Mouse (Mus musculus) MEL (cell line): ENCODE measurements around the gene Sh3glb1. TPM values are rescaled to one million over a fixed set of nuclear protein-coding genes. Genes with fewer than 3 reads are reported as not detected.

Experiments
- DNase-seq: peaks from one replicate; pipeline ENCODE4 v3.0.0; 2011; ENCODE audit warnings: low read depth, low spot score
- H3K27ac ChIP-seq: 2 replicates; pipeline ENCODE4 v1.5.1; 2012; ENCODE audit warnings: low read depth, mild to moderate bottlenecking, control low read depth, low read length, moderate library complexity; ENCODE audit not compliant: control insufficient read depth
- H3K27me3 ChIP-seq, 2 experiments: fragments of 150-350 bp in 1 of 2; sonication (generic) in 1 of 2; 2 replicates each; pipeline ENCODE4 v1.6.1; 2012; ENCODE audit warnings: low read length in 2 of 2, mild to moderate bottlenecking in 2 of 2, improper control_type of control experiment in 1 of 2, moderate library complexity in 1 of 2; ENCODE audit not compliant: insufficient read depth in 2 of 2, control insufficient read depth in 1 of 2
- H3K36me3 ChIP-seq, 2 experiments: 2 replicates each; pipeline ENCODE4 v1.6.1; 2012 to 2014; ENCODE audit warnings: low read length in 2 of 2, improper control_type of control experiment in 1 of 2, inconsistent platforms in 1 of 2, mild to moderate bottlenecking in 1 of 2; ENCODE audit not compliant: insufficient read depth in 2 of 2, control insufficient read depth in 1 of 2
- H3K4me1 ChIP-seq, 2 experiments: fragments of 150-350 bp in 1 of 2; sonication (generic) in 1 of 2; 2 replicates each; pipeline ENCODE4 v1.6.1; 2012; ENCODE audit warnings: low read length in 2 of 2, improper control_type of control experiment in 1 of 2, mild to moderate bottlenecking in 1 of 2; ENCODE audit not compliant: insufficient read depth in 2 of 2, control insufficient read depth in 1 of 2
- H3K4me3 ChIP-seq, 2 experiments: fragments of 150-350 bp in 1 of 2; sonication (generic) in 1 of 2; 2 replicates each; pipeline ENCODE4 v1.5.1; 2012; ENCODE audit warnings: low read depth in 2 of 2, low read length in 2 of 2, mild to moderate bottlenecking in 2 of 2, moderate library complexity in 2 of 2, control low read depth in 1 of 2, improper control_type of control experiment in 1 of 2; ENCODE audit not compliant: control insufficient read depth in 1 of 2, insufficient read depth in 1 of 2
- H3K79me2 ChIP-seq: 2 replicates; pipeline ENCODE4 v1.6.1; 2012; ENCODE audit warnings: mild to moderate bottlenecking, low read length, moderate library complexity; ENCODE audit not compliant: control insufficient read depth, poor library complexity, insufficient read depth
- H3K9ac ChIP-seq: 2 replicates; pipeline ENCODE4 v1.6.1; 2012; ENCODE audit warnings: low read depth, mild to moderate bottlenecking, control low read depth, low read length, moderate library complexity; ENCODE audit not compliant: control insufficient read depth, poor library complexity, severe bottlenecking
- H3K9me3 ChIP-seq: fragments of 150-350 bp; sonication (generic); replicated peaks from 2 replicates; pipeline ENCODE4 v1.6.1; 2012; ENCODE audit warnings: mild to moderate bottlenecking, low read length, improper control_type of control experiment, moderate library complexity; ENCODE audit not compliant: insufficient read depth
- E2F4 ChIP-seq: IDR thresholded peaks from 2 replicates; pipeline ENCODE4 v1.6.1; 2011; ENCODE audit warnings: low read depth, low read length, improper control_type of control experiment, borderline replicate concordance
- GATA1 ChIP-seq: IDR thresholded peaks from 2 replicates; pipeline ENCODE4 v1.6.1; 2011; ENCODE audit warnings: low read depth, low read length, improper control_type of control experiment
- JUND ChIP-seq: IDR thresholded peaks from 2 replicates; pipeline ENCODE4 v1.6.1; 2011; ENCODE audit warnings: low read depth, mild to moderate bottlenecking, improper control_type of control experiment, low read length
- KAT2A ChIP-seq: conservative IDR thresholded peaks from 2 replicates; pipeline ENCODE4 v1.6.1; 2012; ENCODE audit warnings: low read depth, low read length, improper control_type of control experiment, inconsistent platforms
- MAX ChIP-seq: IDR thresholded peaks from 2 replicates; pipeline ENCODE4 v1.6.1; 2011; ENCODE audit warnings: low read length, improper control_type of control experiment
- MAZ ChIP-seq: IDR thresholded peaks from 2 replicates; pipeline ENCODE4 v1.6.1; 2012; ENCODE audit warnings: low read depth, mild to moderate bottlenecking, inconsistent platforms, low read length, improper control_type of control experiment
- MEF2A ChIP-seq: IDR thresholded peaks from 2 replicates; pipeline ENCODE4 v1.6.1; 2014; ENCODE audit warnings: low read depth, mild to moderate bottlenecking, inconsistent platforms, low read length, improper control_type of control experiment; ENCODE audit not compliant: poor library complexity, insufficient replicate concordance, severe bottlenecking; ENCODE audit errors: extremely low read depth
- MYC ChIP-seq: IDR thresholded peaks from 2 replicates; pipeline ENCODE4 v1.6.1; 2011; ENCODE audit warnings: low read depth, mild to moderate bottlenecking, low read length, improper control_type of control experiment, moderate library complexity
- NELFE ChIP-seq: IDR thresholded peaks from 2 replicates; pipeline ENCODE4 v1.6.1; 2011; ENCODE audit warnings: low read depth, low read length, improper control_type of control experiment
- POLR2A ChIP-seq, 2 experiments: IDR thresholded peaks; 2 replicates each; pipeline ENCODE4 v1.6.1; 2011 to 2012; ENCODE audit warnings: low read length in 2 of 2, mild to moderate bottlenecking in 2 of 2, control low read depth in 1 of 2, improper control_type of control experiment in 1 of 2, low read depth in 1 of 2, moderate library complexity in 1 of 2; ENCODE audit not compliant: control insufficient read depth in 1 of 2, insufficient read depth in 1 of 2, poor library complexity in 1 of 2
- POLR2AphosphoS2 ChIP-seq: IDR thresholded peaks from 2 replicates; pipeline ENCODE4 v1.6.1; 2011; ENCODE audit warnings: low read length, improper control_type of control experiment
- RAD21 ChIP-seq: IDR thresholded peaks from 2 replicates; pipeline ENCODE4 v1.6.1; 2011; ENCODE audit warnings: mild to moderate bottlenecking, low read depth, low read length, improper control_type of control experiment
- RCOR1 ChIP-seq: IDR thresholded peaks from 2 replicates; pipeline ENCODE4 v1.6.1; 2012; ENCODE audit warnings: low read depth, mild to moderate bottlenecking, inconsistent platforms, low read length, improper control_type of control experiment
- SIN3A ChIP-seq: IDR thresholded peaks from 2 replicates; pipeline ENCODE4 v1.6.1; 2012; ENCODE audit warnings: low read length, improper control_type of control experiment, inconsistent platforms
- SMC3 ChIP-seq: IDR thresholded peaks from 2 replicates; pipeline ENCODE4 v1.6.1; 2011; ENCODE audit warnings: low read depth, low read length, improper control_type of control experiment
- TAL1 ChIP-seq: IDR thresholded peaks from 2 replicates; pipeline ENCODE4 v1.6.1; 2012; ENCODE audit warnings: mild to moderate bottlenecking, inconsistent platforms, low read length, moderate library complexity, mixed read lengths
- TCF12 ChIP-seq: IDR thresholded peaks from 2 replicates; pipeline ENCODE4 v1.6.1; 2014; ENCODE audit warnings: low read depth, mild to moderate bottlenecking, inconsistent platforms, low read length, improper control_type of control experiment, moderate library complexity
- USF1 ChIP-seq: IDR thresholded peaks from 2 replicates; pipeline ENCODE4 v1.6.1; 2014; ENCODE audit warnings: low read depth, mild to moderate bottlenecking, inconsistent platforms, low read length, improper control_type of control experiment, moderate library complexity
- USF2 ChIP-seq, 2 experiments: IDR thresholded peaks; 2 replicates each; pipeline ENCODE4 v1.6.1; 2011 to 2012; ENCODE audit warnings: improper control_type of control experiment in 2 of 2, low read length in 2 of 2, borderline replicate concordance in 1 of 2, inconsistent platforms in 1 of 2, low read depth in 1 of 2, mild to moderate bottlenecking in 1 of 2; ENCODE audit not compliant: insufficient read depth in 1 of 2
- ZC3H11A ChIP-seq: IDR thresholded peaks from 2 replicates; pipeline ENCODE4 v1.6.1; 2012; ENCODE audit warnings: low read depth, mild to moderate bottlenecking, inconsistent platforms, low read length, improper control_type of control experiment
- ZKSCAN1 ChIP-seq: IDR thresholded peaks from 2 replicates; pipeline ENCODE4 v1.6.1; 2012; ENCODE audit warnings: low read depth, mild to moderate bottlenecking, inconsistent platforms, low read length, improper control_type of control experiment, moderate library complexity
- ZMIZ1 ChIP-seq: IDR thresholded peaks from 2 replicates; pipeline ENCODE4 v1.6.1; 2012; ENCODE audit warnings: low read depth, mild to moderate bottlenecking, inconsistent platforms, low read length, improper control_type of control experiment, moderate library complexity
- ZNF384 ChIP-seq: IDR thresholded peaks from 2 replicates; pipeline ENCODE4 v1.6.1; 2012; ENCODE audit warnings: low read depth, mild to moderate bottlenecking, inconsistent platforms, low read length, improper control_type of control experiment
- polyA plus RNA-seq, 2 experiments: library from polyadenylated mRNA; stranded (reverse) in 1 of 2; unstranded in 1 of 2; fragments of >175 nt in 1 of 2; fragments of >200 nt in 1 of 2; gene quantifications; 2 replicates each; pipeline versions ENCODE4 v1.2.1 to v1.2.4; 2012; ENCODE audit warnings: low replicate concordance in 2 of 2, low read depth in 1 of 2; ENCODE audit not compliant: insufficient read length in 2 of 2, insufficient read depth in 1 of 2, missing spikeins in 1 of 2
- total RNA-seq: library from RNA; depleted of rRNA; stranded (reverse); fragments of 300-350 nt; gene quantifications from 2 replicates; pipeline ENCODE4 v1.2.3, GENCODE M21; 2012

Sh3glb1 gene
- total and polyA plus RNA-seq, 3 experiments, result 33.9 to 89.2 (median 61.9) TPM

DNA sequence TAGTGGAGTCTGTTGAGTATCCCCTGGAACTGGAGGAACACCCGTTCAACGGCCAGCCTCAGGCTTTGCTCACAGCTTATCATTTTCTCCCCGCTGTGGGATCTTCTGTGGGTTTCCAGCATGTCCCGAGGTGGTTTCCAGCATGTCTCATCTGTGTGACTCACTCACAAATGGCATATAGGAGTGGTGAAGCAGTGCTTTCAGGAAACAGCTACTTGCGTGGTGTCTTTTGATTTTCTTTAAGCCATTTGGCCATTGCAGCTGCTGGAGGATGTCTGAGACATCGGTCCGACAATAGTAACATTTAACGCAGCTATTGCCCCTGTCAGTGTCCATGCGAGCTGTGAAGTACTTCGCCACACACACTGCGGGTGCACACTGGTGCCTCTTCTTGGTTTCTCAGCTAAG is 50.7 kb downstream of the Sh3glb1 start (continued):
- TF ChIP-seq POLR2A (IDR thresholded peaks at IDR 0.05; ENCODE audit: control insufficient read depth in 1 of 2, insufficient read depth in 1 of 2, low read depth in 1 of 2, low read length in 2 of 2, poor library complexity in 1 of 2) (no peak), MAZ (no peak)

DNA sequence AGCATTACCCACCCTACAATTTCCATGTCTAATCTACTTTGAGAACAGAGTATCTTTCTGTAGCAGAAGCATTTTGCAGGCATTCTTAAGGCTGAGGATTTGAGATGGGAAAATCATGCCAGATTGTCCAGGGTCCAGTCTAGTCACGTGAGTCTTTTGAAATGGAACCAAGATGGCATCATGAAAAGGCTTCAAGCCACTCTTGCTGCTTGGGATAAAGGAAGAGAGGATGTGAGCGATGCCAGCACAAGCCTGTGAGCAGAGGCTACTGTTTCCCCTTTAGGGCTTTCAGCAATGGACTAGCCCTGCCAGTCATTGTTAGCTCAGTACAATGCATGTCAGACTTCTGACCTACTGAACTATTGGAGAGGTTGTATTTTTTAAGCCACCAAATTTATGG is 51.2 kb downstream of the Sh3glb1 start:
- no peaks in the 10 kb centered on the region for H3K79me2 ChIP-seq
- TF ChIP-seq ZC3H11A (no peak), TCF12 (no peak), E2F4 (no peak)
- H3K4me3 ChIP-seq, result no peak overlapping the region
- peaks cover 11 to 20% of the 10 kb centered on the region in 2 experiments for H3K4me1 ChIP-seq
- no peak overlapping the region; the same call in 1 of the 2 replicates for H3K9ac ChIP-seq
- H3K36me3 ChIP-seq, result peaks cover 0 to 24% of the 10 kb centered on the region in 2 experiments; a peak in 2 of 4 replicates
- H3K9me3 ChIP-seq, result no peaks in the 10 kb centered on the region
- H3K27ac ChIP-seq, result peak overlapping the region; percentile 59
- H3K27me3 ChIP-seq, result no peaks in the 10 kb centered on the region
- no peak for DNase-seq

DNA sequence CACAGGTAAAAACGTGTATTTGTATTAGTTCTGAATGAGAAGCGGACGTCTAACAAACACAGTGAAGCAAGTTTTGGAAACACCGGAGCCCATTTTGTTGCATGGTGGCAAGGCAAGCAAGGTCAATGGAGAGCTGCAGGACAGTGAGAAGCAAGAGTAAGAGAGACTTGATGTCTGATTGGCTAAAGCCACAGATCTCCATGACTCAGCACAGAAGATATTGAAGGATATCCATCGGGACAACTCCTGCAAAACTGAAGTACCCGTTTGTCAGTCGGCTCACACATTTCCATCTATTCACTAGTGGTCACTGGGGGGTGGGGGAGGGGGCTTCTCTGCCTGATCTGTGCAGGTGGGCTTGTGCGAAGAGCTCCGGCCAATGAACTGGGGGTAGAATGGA is 52.1 kb downstream of the Sh3glb1 start:
- H3K79me2 ChIP-seq, result no peaks in the 10 kb centered on the region
- peaks cover 0 to 28% of the 10 kb centered on the region in 2 experiments; a peak in 2 of 4 replicates for H3K36me3 ChIP-seq
- peaks cover 18 to 29% of the 10 kb centered on the region in 2 experiments for H3K4me1 ChIP-seq

DNA sequence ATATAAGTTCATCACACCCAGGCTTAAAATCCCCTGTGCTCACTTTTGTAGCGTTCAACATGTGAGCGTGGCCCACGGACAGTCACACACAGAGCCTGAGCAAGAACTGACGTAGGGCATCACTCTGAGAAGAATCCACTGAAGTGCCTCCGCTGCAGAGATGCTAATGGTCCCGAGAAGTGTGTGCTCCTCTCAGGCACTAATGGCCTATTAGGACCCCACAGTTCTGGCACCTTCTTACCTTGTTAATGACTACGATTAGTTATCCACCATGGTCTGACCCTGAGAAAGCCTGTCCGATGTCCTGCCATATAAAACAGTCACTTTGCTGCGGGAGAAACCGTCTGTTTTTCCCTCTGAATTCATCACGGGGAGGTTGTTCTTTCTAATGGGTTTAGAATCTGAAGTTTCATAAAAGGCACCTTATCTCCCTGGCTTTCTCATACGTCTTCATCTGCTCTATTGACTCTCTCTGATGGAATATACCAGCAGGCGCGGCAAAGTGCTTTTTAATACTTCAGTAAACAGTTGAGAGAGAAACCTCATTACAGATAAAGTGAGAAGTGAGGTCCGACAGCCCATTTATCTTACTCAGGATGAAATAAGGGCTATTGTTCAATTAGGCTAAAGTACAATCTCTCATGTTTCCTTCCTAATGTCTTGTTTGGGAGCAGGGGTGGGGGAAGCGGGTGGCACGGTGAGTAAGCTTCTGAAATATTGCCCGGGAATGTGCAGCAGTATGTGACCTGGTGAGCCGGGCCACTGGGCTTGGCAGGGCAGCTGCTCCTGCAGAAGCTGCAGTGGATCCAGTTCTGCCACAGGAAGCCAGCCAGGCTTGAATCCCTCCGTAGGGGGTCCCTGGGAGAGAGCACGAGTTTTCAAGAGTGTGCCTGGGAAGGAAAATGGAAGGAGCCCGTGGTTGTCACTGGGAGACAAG is 55.5 kb downstream of the Sh3glb1 start:
- DNase-seq, result no peak
- Histone ChIP-seq H3K27me3 (no peaks in the 10 kb centered on the region), H3K79me2 (no peaks in the 10 kb centered on the region), H3K36me3 (peaks cover 0 to 24% of the 10 kb centered on the region in 2 experiments; a peak in 2 of 4 replicates), H3K9me3 (no peaks in the 10 kb centered on the region), H3K4me3 (no peak overlapping the region), H3K4me1 (peaks cover 13 to 42% of the 10 kb centered on the region in 2 experiments), H3K27ac (no peak overlapping the region), H3K9ac (no peak overlapping the region)
- no peak for TF ChIP-seq USF2 (IDR thresholded peaks at IDR 0.05; ENCODE audit: borderline replicate concordance in 1 of 2, insufficient read depth in 1 of 2, low read depth in 1 of 2, low read length in 2 of 2)
- TF ChIP-seq KAT2A, result no peak
- TF ChIP-seq USF1, result no peak
- no peak for TF ChIP-seq RAD21
- TF ChIP-seq ZKSCAN1, result no peak
- no peak for TF ChIP-seq POLR2AphosphoS2
- TF ChIP-seq SIN3A, result no peak
- TF ChIP-seq JUND, result no peak
- no peak for TF ChIP-seq GATA1
- no peak for TF ChIP-seq MAX
- TF ChIP-seq, all 39 proteins: peak for 0

More for the DNA sequence above, 52.1 kb downstream of the Sh3glb1 start:
- Histone ChIP-seq H3K9me3 (no peaks in the 10 kb centered on the region), H3K4me3 (no peak overlapping the region), H3K9ac (no peak overlapping the region), H3K27ac (no peak overlapping the region), H3K27me3 (no peaks in the 10 kb centered on the region)
- TF ChIP-seq MYC, result no peak
- TF ChIP-seq RCOR1, result no peak
- no peak for TF ChIP-seq ZNF384
- TF ChIP-seq TAL1, result no peak
- TF ChIP-seq ZC3H11A, result no peak
- TF ChIP-seq GATA1, result no peak
- TF ChIP-seq NELFE, result no peak
- TF ChIP-seq MEF2A, result no peak
- no peak for TF ChIP-seq SMC3
- TF ChIP-seq ZMIZ1, result no peak
- DNase-seq, result peak; percentile 18
